Mouse (Mus musculus) cerebellum, adult 8-10 months (tissue): ENCODE measurements around the gene C87414.
"Not testable (repeated sequence)": the region's sequence is repeated elsewhere in the genome, so short reads cannot be mapped to it uniquely, and the experiment has no call there.

Source experiments
- DNase-seq: peaks from one replicate; pipeline ENCODE4 v3.0.0; 2022

The C87414 gene

GRCm38 (mm10) chr5:93671451-93671850, at the start of gene C87414:
TSS of gene C87414 (minus strand) at chr5:93671551.
- not testable (repeated sequence) for DNase-seq

- peak; percentile 23 for DNase-seq
Measured at GRCm38 (mm10) chr5:93684661-93685060, 13.3 kb upstream of the C87414 start.
